Mouse (Mus musculus): Measurements from ENCODE around the gene Atp2a2.

GRCm38 (mm10) chr5:122450913-122451317 is 51.1 kb downstream of the Atp2a2 start:
- no peak for TF ChIP-seq CTCF (conservative IDR thresholded peaks at IDR 0.05; ENCODE audit: low read length)
- no peak for TF ChIP-seq POU5F1 (IDR thresholded peaks at IDR 0.05; ENCODE audit: borderline replicate concordance, low read length)

Data from E14TG2a.4 (cell line).